ENCODE assay signal across 9 mouse cellular contexts in the genomic region with DNA sequence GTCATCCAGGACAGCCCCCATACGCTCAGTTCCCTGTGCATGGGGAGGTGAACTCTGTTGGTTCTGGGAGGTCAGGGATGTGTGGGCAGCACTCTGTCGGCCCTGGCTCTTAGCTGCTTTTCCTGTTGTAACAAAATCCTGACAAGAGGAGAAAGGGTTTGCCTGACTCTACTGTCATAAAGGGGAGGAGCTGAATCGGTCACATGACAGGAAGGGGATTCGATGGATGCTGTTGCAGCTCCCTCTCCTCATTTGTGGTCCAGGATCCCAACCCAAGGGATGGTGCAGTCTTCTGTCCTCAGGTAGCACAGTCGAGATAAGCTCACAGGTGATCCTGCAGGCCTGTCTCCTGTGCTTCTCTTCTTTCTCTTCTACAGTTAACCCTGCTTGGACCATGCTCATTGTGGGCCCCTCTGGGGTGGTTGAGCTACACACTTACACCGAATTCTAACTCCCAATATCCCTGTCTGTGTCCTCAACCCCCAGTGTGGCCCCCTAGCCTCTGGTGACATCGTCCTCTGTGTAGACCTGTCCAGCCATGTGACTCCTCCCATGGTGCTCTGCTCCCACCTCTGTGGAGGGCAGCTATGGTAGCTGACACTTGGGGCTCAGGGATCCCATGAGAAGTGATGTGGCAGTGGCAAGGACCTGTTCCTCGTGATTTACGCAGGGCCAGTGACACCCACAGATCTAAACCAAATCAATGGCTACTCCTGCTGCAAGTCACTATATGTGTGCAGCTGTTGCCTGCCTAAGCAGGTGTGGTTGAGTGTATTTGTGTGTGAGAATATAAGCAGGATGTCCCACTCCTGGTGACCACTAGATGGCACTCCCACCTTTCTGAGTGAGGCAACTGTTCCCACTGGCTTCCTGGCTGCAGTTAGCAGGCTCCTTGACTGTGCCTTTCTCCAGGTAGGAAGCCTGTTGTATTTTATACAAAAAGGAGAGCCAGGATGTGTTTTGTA. TPM values are rescaled to one million over a fixed set of nuclear protein-coding genes. Genes with fewer than 3 reads are reported as not detected.
DNase-seq lines count a peak whose midpoint lies in the region; ATAC-seq lines count a peak whose summit lies in the region.
"Had no signal": no experiment of that assay in that cellular context is flagged by ENCODE, and none has a peak within 500 bp of the region (broad histone marks: within the 10 kb centered on the region; RNA-seq: fewer than 3 reads in every experiment).

No protein-coding gene starts in this region.

- intact Hi-C loops in heart, postnatal 25 days (cut with DNase I) = loop anchor here (1.0 to 5.0 kb wide), 3 partner anchors 122 to 310 kb away; no protein-coding TSS in a partner anchor

- H3K27me3 ChIP-seq in liver, embryonic 15.5 days = no peaks in the 10 kb centered on the region
- H3K27me3 ChIP-seq in neural tube, embryonic 12.5 days (replicated peaks) = no peaks in the 10 kb centered on the region
- H3K27me3 ChIP-seq in stomach, embryonic 16.5 days (ENCODE audit: control insufficient read depth, insufficient read depth, low read length) = no peaks in the 10 kb centered on the region
- H3K27me3 ChIP-seq: limb, embryonic 15.5 days had no signal

- no peak overlapping the region for H3K4me3 ChIP-seq in liver, embryonic 15.5 days (replicated peaks)
- no peak overlapping the region for H3K4me3 ChIP-seq in neural tube, embryonic 12.5 days
- no peak overlapping the region for H3K4me3 ChIP-seq in stomach, embryonic 16.5 days (replicated peaks; ENCODE audit: low read length)
- H3K4me3 ChIP-seq: limb, embryonic 15.5 days had no signal

- H3K27ac ChIP-seq in liver, embryonic 15.5 days (replicated peaks) = no peak overlapping the region
- H3K27ac ChIP-seq in neural tube, embryonic 12.5 days = no peak overlapping the region
- H3K27ac ChIP-seq in stomach, embryonic 16.5 days (ENCODE audit: low read length) = no peak overlapping the region
- H3K27ac ChIP-seq: limb, embryonic 15.5 days had no signal

- no peaks in the 10 kb centered on the region for H3K4me1 ChIP-seq in liver, embryonic 15.5 days (replicated peaks)
- peaks cover 6% of the 10 kb centered on the region; the same call in 1 of the 2 replicates for H3K4me1 ChIP-seq in neural tube, embryonic 12.5 days
- no peaks in the 10 kb centered on the region for H3K4me1 ChIP-seq in stomach, embryonic 16.5 days (ENCODE audit: control insufficient read depth, insufficient read depth, low read length)
- H3K4me1 ChIP-seq: limb, embryonic 15.5 days had no signal

- peaks cover 23% of the 10 kb centered on the region; the same call in 1 of the 2 replicates for H3K36me3 ChIP-seq in liver, embryonic 15.5 days (replicated peaks)
- peaks cover 59% of the 10 kb centered on the region for H3K36me3 ChIP-seq in neural tube, embryonic 12.5 days
- H3K36me3 ChIP-seq in stomach, embryonic 16.5 days (ENCODE audit: control insufficient read depth, insufficient read depth, low read length) = no peaks in the 10 kb centered on the region

- DNase-seq in ES-CJ7 (ENCODE audit: low read depth, low spot score) = peak; percentile 82
- peak; percentile 60 for DNase-seq in brain, embryonic 18.5 days (ENCODE audit: low read depth, low spot score)
- peak; percentile 33 for DNase-seq in fibroblast of lung, adult 2 months (ENCODE audit: low read depth)
- DNase-seq in heart, postnatal 25 days (ENCODE audit: low spot score) = peak; percentile 40
- peak; percentile 78 to 83 for DNase-seq in kidney, postnatal 4 days

- H3K4me2 ChIP-seq in liver, embryonic 15.5 days = no peak overlapping the region
- H3K4me2 ChIP-seq in neural tube, embryonic 12.5 days (replicated peaks) = no peak overlapping the region
- no peak overlapping the region for H3K4me2 ChIP-seq in stomach, embryonic 16.5 days (ENCODE audit: low read depth, low read length)
- H3K4me2 ChIP-seq: limb, embryonic 15.5 days had no signal

- WGBS in liver, embryonic 15.5 days (ENCODE audit: insufficient replicate concordance) = 43% methylated on average over 9 of the region's 9 CpGs
- 69% methylated on average over 9 of the region's 9 CpGs for WGBS in neural tube, embryonic 12.5 days
- 58% methylated on average over 9 of the region's 9 CpGs for WGBS in stomach, embryonic 16.5 days

- H3K9ac ChIP-seq in liver, embryonic 15.5 days = no peak overlapping the region
- H3K9ac ChIP-seq in neural tube, embryonic 12.5 days = no peak overlapping the region
- H3K9ac ChIP-seq in stomach, embryonic 16.5 days (ENCODE audit: low read length) = no peak overlapping the region
- H3K9ac ChIP-seq: limb, embryonic 15.5 days had no signal

- 0 out of 2 replicates have a peak, but pooled peaks have one; percentile 15 for ATAC-seq in liver, embryonic 15.5 days (ENCODE audit: insufficient read depth)
- ATAC-seq in neural tube, embryonic 12.5 days (ENCODE audit: low FRiP score, low read depth) = peak; percentile 61
- ATAC-seq in stomach, embryonic 16.5 days (ENCODE audit: insufficient read depth, low FRiP score) = peak; percentile 65; the same call in 1 of the 2 replicates

- no peaks in the 10 kb centered on the region for H3K9me3 ChIP-seq in liver, embryonic 15.5 days (replicated peaks)
- H3K9me3 ChIP-seq in neural tube, embryonic 12.5 days = no peaks in the 10 kb centered on the region
- H3K9me3 ChIP-seq in stomach, embryonic 16.5 days (replicated peaks; ENCODE audit: control insufficient read depth, low read length) = no peaks in the 10 kb centered on the region
- H3K9me3 ChIP-seq: limb, embryonic 15.5 days had no signal

RNA-seq across cellular contexts. Expression of gene Kdm4b, which starts 31.3 kb away (rescaled TPM):
- 10 to 100 TPM; 37.9 to 38.1 TPM for total RNA-seq in heart, postnatal 25 days (2021)
- 7.0 and 9.5 TPM in 2 replicates for polyA plus RNA-seq in liver, embryonic 15.5 days (2015; fragmentation: Nextera tagmentation; extraction: Ambion mirVana)
- 86.1 and 86.7 TPM in 2 replicates for polyA plus RNA-seq in neural tube, embryonic 12.5 days (2016; fragmentation: Nextera tagmentation; extraction: Ambion mirVana)
- 23.5 and 24.2 TPM in 2 replicates for polyA plus RNA-seq in stomach, embryonic 16.5 days (2015; fragmentation: Nextera tagmentation; extraction: Ambion mirVana)

RNA-seq across cellular contexts. Expression of gene Uhrf1, which starts 54.1 kb away (rescaled TPM):
- total RNA-seq in heart, postnatal 25 days (2021) = 1 to 10 TPM; 3.7 to 4.3 TPM
- 96.8 and 109 TPM in 2 replicates for polyA plus RNA-seq in liver, embryonic 15.5 days (2015; fragmentation: Nextera tagmentation; extraction: Ambion mirVana)
- polyA plus RNA-seq in neural tube, embryonic 12.5 days (2016; fragmentation: Nextera tagmentation; extraction: Ambion mirVana) = 94.7 and 95.2 TPM in 2 replicates
- 90.4 and 92.2 TPM in 2 replicates for polyA plus RNA-seq in stomach, embryonic 16.5 days (2015; fragmentation: Nextera tagmentation; extraction: Ambion mirVana)

RNA-seq across cellular contexts. Expression of gene Arrdc5, which starts 57.1 kb away (rescaled TPM):
- not detected for total RNA-seq in heart, postnatal 25 days (2021)
- polyA plus RNA-seq in liver, embryonic 15.5 days (2015; fragmentation: Nextera tagmentation; extraction: Ambion mirVana) = not detected in 2 replicates
- not detected in 2 replicates for polyA plus RNA-seq in neural tube, embryonic 12.5 days (2016; fragmentation: Nextera tagmentation; extraction: Ambion mirVana)
- polyA plus RNA-seq in stomach, embryonic 16.5 days (2015; fragmentation: Nextera tagmentation; extraction: Ambion mirVana) = not detected in 2 replicates
- polyA plus RNA-seq: limb, embryonic 15.5 days had no signal

Comparison
In these comparisons a context has a peak if more than half of its experiments do, and no peak if none do; other contexts are left out.
1. ATAC-seq: peak in every context shown above with its lines; median percentile 65 in stomach, embryonic 16.5 days; 61 in neural tube, embryonic 12.5 days; 15 in liver, embryonic 15.5 days.